Mouse (Mus musculus): ENCODE results near the gene Cbx2. TPM values are rescaled to one million over a fixed set of nuclear protein-coding genes. Genes with fewer than 3 reads are reported as not detected.

Gene Cbx2
- polyA plus RNA-seq, 1 experiment from 2014 or later: 15.3 TPM

- 4% methylated on average over 58 of the region's 58 CpGs for WGBS
- no peak for ATAC-seq (replicated peaks; ENCODE audit: extremely low read depth, insufficient read depth, low FRiP score)
- H3K4me2 ChIP-seq (ENCODE audit: low read depth, low read length): peak overlapping the region; percentile 98
- H3K4me3 ChIP-seq (ENCODE audit: low read length): peak overlapping the region; percentile 70
- H3K4me1 ChIP-seq (ENCODE audit: control insufficient read depth, insufficient read depth, low read length): peaks cover 30% of the 10 kb centered on the region
- H3K36me3 ChIP-seq (ENCODE audit: control insufficient read depth, insufficient read depth): no peaks in the 10 kb centered on the region
- H3K27me3 ChIP-seq (ENCODE audit: control insufficient read depth, insufficient read depth, low read length): peaks cover 62% of the 10 kb centered on the region
- H3K9ac ChIP-seq (ENCODE audit: low read length): peak overlapping the region; percentile 60
- H3K27ac ChIP-seq (ENCODE audit: low read length): no peak overlapping the region
- 0 out of 2 replicates have a peak, but pooled peaks cover 4% of the 10 kb centered on the region for H3K9me3 ChIP-seq (replicated peaks; ENCODE audit: control insufficient read depth, low read length)
Measured at GRCm38 (mm10) chr11:119058041-119058995, 35.6 kb downstream of the Cbx2 start.

- Histone ChIP-seq H3K4me2 (ENCODE audit: low read depth, low read length) (no peak overlapping the region; the same call in 1 of the 2 replicates), H3K4me1 (ENCODE audit: control insufficient read depth, insufficient read depth, low read length) (peaks cover 24% of the 10 kb centered on the region), H3K27me3 (ENCODE audit: control insufficient read depth, insufficient read depth, low read length) (peaks cover 56% of the 10 kb centered on the region), H3K9ac (ENCODE audit: low read length) (no peak overlapping the region), H3K27ac (ENCODE audit: low read length) (no peak overlapping the region), H3K4me3 (ENCODE audit: low read length) (no peak overlapping the region), H3K36me3 (ENCODE audit: control insufficient read depth, insufficient read depth) (no peaks in the 10 kb centered on the region), H3K9me3 (replicated peaks; ENCODE audit: control insufficient read depth, low read length) (0 out of 2 replicates have a peak, but pooled peaks cover 4% of the 10 kb centered on the region)
- no peak for ATAC-seq (replicated peaks; ENCODE audit: extremely low read depth, insufficient read depth, low FRiP score)
- WGBS: 16% methylated on average over 3 of the region's 3 CpGs
Measured at GRCm38 (mm10) chr11:119059256-119059655, 36.5 kb downstream of the Cbx2 start.

GRCm38 (mm10) chr11:119066841-119067240 is 44.1 kb downstream of the Cbx2 start:
- WGBS: 80% methylated on average over 8 of the region's 8 CpGs

GRCm38 (mm10) chr11:119072239-119072638 is 49.5 kb downstream of the Cbx2 start:
- no peaks in the 10 kb centered on the region for H3K36me3 ChIP-seq (ENCODE audit: control insufficient read depth, insufficient read depth)
- H3K9ac ChIP-seq (ENCODE audit: low read length): no peak overlapping the region
- peaks cover 4% of the 10 kb centered on the region; the same call in 1 of the 2 replicates for H3K9me3 ChIP-seq (replicated peaks; ENCODE audit: control insufficient read depth, low read length)
- ATAC-seq (replicated peaks; ENCODE audit: extremely low read depth, insufficient read depth, low FRiP score): no peak
- H3K4me2 ChIP-seq (ENCODE audit: low read depth, low read length): no peak overlapping the region
- no peak overlapping the region for H3K27ac ChIP-seq (ENCODE audit: low read length)
- H3K27me3 ChIP-seq (ENCODE audit: control insufficient read depth, insufficient read depth, low read length): peaks cover 2% of the 10 kb centered on the region; the same call in 1 of the 2 replicates
- H3K4me1 ChIP-seq (ENCODE audit: control insufficient read depth, insufficient read depth, low read length): no peaks in the 10 kb centered on the region
- H3K4me3 ChIP-seq (ENCODE audit: low read length): no peak overlapping the region
- 72% methylated on average over 7 of the region's 7 CpGs for WGBS

More at GRCm38 (mm10) chr11:119066841-119067240, 44.1 kb downstream of the Cbx2 start:
- Histone ChIP-seq H3K4me2 (ENCODE audit: low read depth, low read length) (no peak overlapping the region), H3K9ac (ENCODE audit: low read length) (no peak overlapping the region), H3K9me3 (replicated peaks; ENCODE audit: control insufficient read depth, low read length) (peaks cover 8% of the 10 kb centered on the region; the same call in 1 of the 2 replicates), H3K4me1 (ENCODE audit: control insufficient read depth, insufficient read depth, low read length) (no peaks in the 10 kb centered on the region), H3K27ac (ENCODE audit: low read length) (no peak overlapping the region), H3K4me3 (ENCODE audit: low read length) (no peak overlapping the region), H3K27me3 (ENCODE audit: control insufficient read depth, insufficient read depth, low read length) (peaks cover 3% of the 10 kb centered on the region), H3K36me3 (ENCODE audit: control insufficient read depth, insufficient read depth) (no peaks in the 10 kb centered on the region)
- no peak for ATAC-seq (replicated peaks; ENCODE audit: extremely low read depth, insufficient read depth, low FRiP score)

- 75% methylated on average over 6 of the region's 6 CpGs for WGBS
- no peak for ATAC-seq (replicated peaks; ENCODE audit: extremely low read depth, insufficient read depth, low FRiP score)
- no peak overlapping the region for H3K4me3 ChIP-seq (ENCODE audit: low read length)
- no peak overlapping the region for H3K4me2 ChIP-seq (ENCODE audit: low read depth, low read length)
- H3K9me3 ChIP-seq (replicated peaks; ENCODE audit: control insufficient read depth, low read length): peaks cover 4% of the 10 kb centered on the region; the same call in 1 of the 2 replicates
- no peaks in the 10 kb centered on the region for H3K36me3 ChIP-seq (ENCODE audit: control insufficient read depth, insufficient read depth)
- H3K27me3 ChIP-seq (ENCODE audit: control insufficient read depth, insufficient read depth, low read length): peaks cover 2% of the 10 kb centered on the region; the same call in 1 of the 2 replicates
- no peak overlapping the region for H3K9ac ChIP-seq (ENCODE audit: low read length)
- H3K27ac ChIP-seq (ENCODE audit: low read length): no peak overlapping the region
- H3K4me1 ChIP-seq (ENCODE audit: control insufficient read depth, insufficient read depth, low read length): peaks cover under 1% of the 10 kb centered on the region
Measured at GRCm38 (mm10) chr11:119072986-119073385, 50.2 kb downstream of the Cbx2 start.

GRCm38 (mm10) chr11:119073876-119074433 is 51.2 kb downstream of the Cbx2 start:
- H3K9ac ChIP-seq (ENCODE audit: low read length): no peak overlapping the region
- ATAC-seq (replicated peaks; ENCODE audit: extremely low read depth, insufficient read depth, low FRiP score): no peak
- no peak overlapping the region for H3K4me2 ChIP-seq (ENCODE audit: low read depth, low read length)
- H3K9me3 ChIP-seq (replicated peaks; ENCODE audit: control insufficient read depth, low read length): peaks cover 4% of the 10 kb centered on the region; the same call in 1 of the 2 replicates
- 68% methylated on average over 6 of the region's 6 CpGs for WGBS
- no peak overlapping the region for H3K4me3 ChIP-seq (ENCODE audit: low read length)
- peaks cover 9% of the 10 kb centered on the region for H3K4me1 ChIP-seq (ENCODE audit: control insufficient read depth, insufficient read depth, low read length)
- H3K27me3 ChIP-seq (ENCODE audit: control insufficient read depth, insufficient read depth, low read length): peaks cover 2% of the 10 kb centered on the region; the same call in 1 of the 2 replicates
- no peak overlapping the region for H3K27ac ChIP-seq (ENCODE audit: low read length)
- H3K36me3 ChIP-seq (ENCODE audit: control insufficient read depth, insufficient read depth): no peaks in the 10 kb centered on the region

- Histone ChIP-seq H3K9me3 (replicated peaks; ENCODE audit: control insufficient read depth, low read length) (no peaks in the 10 kb centered on the region), H3K4me2 (ENCODE audit: low read depth, low read length) (no peak overlapping the region), H3K36me3 (ENCODE audit: control insufficient read depth, insufficient read depth) (peaks cover 7% of the 10 kb centered on the region), H3K4me3 (ENCODE audit: low read length) (no peak overlapping the region), H3K4me1 (ENCODE audit: control insufficient read depth, insufficient read depth, low read length) (peaks cover 24% of the 10 kb centered on the region), H3K27ac (ENCODE audit: low read length) (no peak overlapping the region), H3K27me3 (ENCODE audit: control insufficient read depth, insufficient read depth, low read length) (peaks cover 2% of the 10 kb centered on the region; the same call in 1 of the 2 replicates), H3K9ac (ENCODE audit: low read length) (no peak overlapping the region)
- no peak for ATAC-seq (replicated peaks; ENCODE audit: extremely low read depth, insufficient read depth, low FRiP score)
- WGBS: 81% methylated on average over 5 of the region's 5 CpGs
Measured at GRCm38 (mm10) chr11:119075805-119076204, 53.0 kb downstream of the Cbx2 start.

GRCm38 (mm10) chr11:119077755-119078154 is 55.0 kb downstream of the Cbx2 start:
- Histone ChIP-seq H3K9me3 (replicated peaks; ENCODE audit: control insufficient read depth, low read length) (no peaks in the 10 kb centered on the region), H3K9ac (ENCODE audit: low read length) (no peak overlapping the region), H3K36me3 (ENCODE audit: control insufficient read depth, insufficient read depth) (peaks cover 19% of the 10 kb centered on the region), H3K4me3 (ENCODE audit: low read length) (no peak overlapping the region), H3K4me1 (ENCODE audit: control insufficient read depth, insufficient read depth, low read length) (peaks cover 28% of the 10 kb centered on the region), H3K27ac (ENCODE audit: low read length) (no peak overlapping the region), H3K4me2 (ENCODE audit: low read depth, low read length) (no peak overlapping the region), H3K27me3 (ENCODE audit: control insufficient read depth, insufficient read depth, low read length) (no peaks in the 10 kb centered on the region)
- WGBS: 79% methylated on average over 4 of the region's 4 CpGs
- no peak for ATAC-seq (replicated peaks; ENCODE audit: extremely low read depth, insufficient read depth, low FRiP score)
